Mouse (Mus musculus): ENCODE measurements around the gene Dennd6a. TPM values are rescaled to one million over a fixed set of nuclear protein-coding genes. Genes with fewer than 3 reads are reported as not detected.

Gene Dennd6a
- polyA plus RNA-seq, 1 experiment from 2014 or later, result 35.1 TPM

- DNase-seq (ENCODE audit: low spot score), result no peak
- Histone ChIP-seq H3K27me3 (ENCODE audit: control insufficient read depth, insufficient read depth, low read length) (no peaks in the 10 kb centered on the region), H3K4me3 (ENCODE audit: low read depth, low read length) (no peak overlapping the region), H3K4me2 (replicated peaks; ENCODE audit: low read depth, low read length) (no peak overlapping the region), H3K9me3 (ENCODE audit: control insufficient read depth, low read length) (no peaks in the 10 kb centered on the region), H3K27ac (ENCODE audit: low read depth, low read length) (no peak overlapping the region), H3K4me1 (replicated peaks; ENCODE audit: control insufficient read depth, insufficient read depth, low read length) (no peaks in the 10 kb centered on the region), H3K9ac (ENCODE audit: low read depth, low read length) (no peak overlapping the region), H3K36me3 (ENCODE audit: control insufficient read depth, insufficient read depth, low read length) (0 out of 2 replicates have a peak, but pooled peaks cover 2% of the 10 kb centered on the region)
- no peak for ATAC-seq (ENCODE audit: low FRiP score)
- 80% methylated on average over 5 of the region's 5 CpGs for WGBS
These were observed 72.5 kb downstream of the Dennd6a start for GRCm38 (mm10) chr14:26645989-26646650.

DNA sequence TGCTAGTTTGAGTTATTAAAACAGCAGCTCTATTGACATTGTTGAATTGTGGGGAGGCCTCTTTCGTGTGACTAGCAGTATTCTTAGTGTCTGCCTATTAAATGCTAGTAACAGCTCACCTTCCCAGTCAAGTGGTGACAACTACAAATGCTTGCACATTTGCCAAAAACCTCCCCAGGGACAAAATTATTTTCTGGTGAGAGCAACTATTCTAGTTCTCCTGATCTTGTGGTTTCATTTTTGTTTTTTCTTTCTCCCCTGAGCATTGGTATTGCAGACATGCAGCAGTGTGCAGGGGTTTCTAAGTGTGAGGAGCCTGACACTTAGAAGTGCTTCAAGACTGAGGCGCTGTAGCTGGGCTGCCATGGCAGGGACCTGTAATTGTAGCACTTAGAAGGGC, 74.2 kb downstream of the Dennd6a start:
- H3K9ac ChIP-seq (ENCODE audit: low read depth, low read length), result no peak overlapping the region
- no peak overlapping the region for H3K27ac ChIP-seq (ENCODE audit: low read depth, low read length)
- H3K9me3 ChIP-seq (ENCODE audit: control insufficient read depth, low read length), result no peaks in the 10 kb centered on the region
- H3K4me1 ChIP-seq (replicated peaks; ENCODE audit: control insufficient read depth, insufficient read depth, low read length), result no peaks in the 10 kb centered on the region
- no peak overlapping the region for H3K4me3 ChIP-seq (ENCODE audit: low read depth, low read length)
- no peaks in the 10 kb centered on the region for H3K27me3 ChIP-seq (ENCODE audit: control insufficient read depth, insufficient read depth, low read length)
- 0 out of 2 replicates have a peak, but pooled peaks cover 2% of the 10 kb centered on the region for H3K36me3 ChIP-seq (ENCODE audit: control insufficient read depth, insufficient read depth, low read length)
- ATAC-seq (ENCODE audit: low FRiP score) (no peak), DNase-seq (ENCODE audit: low spot score) (no peak)
- WGBS, result 94% methylated on average over 2 of the region's 2 CpGs
- no peak overlapping the region for H3K4me2 ChIP-seq (replicated peaks; ENCODE audit: low read depth, low read length)

DNA sequence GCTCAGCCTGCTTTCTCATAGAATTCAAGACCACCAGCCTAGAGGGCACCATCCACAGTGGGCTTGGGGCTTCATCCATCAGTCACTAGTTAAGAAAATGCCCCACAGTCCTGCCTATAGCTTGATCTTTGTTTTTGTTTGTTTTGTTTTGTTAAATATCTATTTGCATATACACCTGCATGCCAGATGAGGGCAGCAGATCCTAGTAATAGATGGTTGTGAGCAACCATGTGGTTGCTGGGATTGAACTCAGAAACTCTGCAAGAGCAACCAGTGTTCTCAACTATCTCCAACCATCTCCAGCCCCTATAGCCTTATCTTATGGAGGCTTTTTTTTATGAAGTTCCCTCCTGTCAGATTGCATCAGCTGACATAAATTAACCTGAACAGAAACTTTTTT, 78.2 kb downstream of the Dennd6a start:
- H3K27me3 ChIP-seq (ENCODE audit: control insufficient read depth, insufficient read depth, low read length), result no peaks in the 10 kb centered on the region
- H3K9ac ChIP-seq (ENCODE audit: low read depth, low read length), result no peak overlapping the region
- H3K36me3 ChIP-seq (ENCODE audit: control insufficient read depth, insufficient read depth, low read length), result peaks cover 7% of the 10 kb centered on the region; the same call in 1 of the 2 replicates
- no peak overlapping the region for H3K4me3 ChIP-seq (ENCODE audit: low read depth, low read length)
- peak; percentile 17 for DNase-seq (ENCODE audit: low spot score)
- no peak overlapping the region for H3K27ac ChIP-seq (ENCODE audit: low read depth, low read length)
- ATAC-seq (ENCODE audit: low FRiP score), result no peak
- no peak overlapping the region for H3K4me2 ChIP-seq (replicated peaks; ENCODE audit: low read depth, low read length)
- H3K9me3 ChIP-seq (ENCODE audit: control insufficient read depth, low read length), result no peaks in the 10 kb centered on the region
- H3K4me1 ChIP-seq (replicated peaks; ENCODE audit: control insufficient read depth, insufficient read depth, low read length), result no peaks in the 10 kb centered on the region

DNA sequence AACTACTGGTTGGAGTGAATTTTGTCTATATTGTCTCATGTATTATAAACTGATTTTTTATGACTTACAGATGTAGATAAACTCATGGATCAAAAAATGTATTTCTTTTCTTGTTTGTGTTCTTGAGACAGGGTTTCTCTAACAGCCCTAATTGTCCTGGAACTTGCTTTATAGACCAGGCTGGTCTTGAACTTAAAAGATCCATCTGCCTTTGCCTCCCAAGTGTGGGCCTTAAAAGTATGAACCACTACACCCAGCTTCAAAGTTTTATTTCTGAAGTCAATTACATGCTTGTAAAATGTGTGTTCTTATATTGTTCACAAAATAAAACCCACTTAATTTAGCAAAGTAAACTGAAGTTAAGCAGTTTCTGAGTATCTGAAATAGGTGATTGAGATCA, 84.5 kb downstream of the Dennd6a start:
- Histone ChIP-seq H3K4me3 (ENCODE audit: low read depth, low read length) (no peak overlapping the region), H3K9ac (ENCODE audit: low read depth, low read length) (no peak overlapping the region), H3K4me1 (replicated peaks; ENCODE audit: control insufficient read depth, insufficient read depth, low read length) (no peaks in the 10 kb centered on the region), H3K27me3 (ENCODE audit: control insufficient read depth, insufficient read depth, low read length) (no peaks in the 10 kb centered on the region), H3K27ac (ENCODE audit: low read depth, low read length) (no peak overlapping the region), H3K36me3 (ENCODE audit: control insufficient read depth, insufficient read depth, low read length) (peaks cover 5% of the 10 kb centered on the region; the same call in 1 of the 2 replicates), H3K4me2 (replicated peaks; ENCODE audit: low read depth, low read length) (no peak overlapping the region), H3K9me3 (ENCODE audit: control insufficient read depth, low read length) (no peaks in the 10 kb centered on the region)
- DNase-seq (ENCODE audit: low spot score) (no peak), ATAC-seq (ENCODE audit: low FRiP score) (no peak)

DNA sequence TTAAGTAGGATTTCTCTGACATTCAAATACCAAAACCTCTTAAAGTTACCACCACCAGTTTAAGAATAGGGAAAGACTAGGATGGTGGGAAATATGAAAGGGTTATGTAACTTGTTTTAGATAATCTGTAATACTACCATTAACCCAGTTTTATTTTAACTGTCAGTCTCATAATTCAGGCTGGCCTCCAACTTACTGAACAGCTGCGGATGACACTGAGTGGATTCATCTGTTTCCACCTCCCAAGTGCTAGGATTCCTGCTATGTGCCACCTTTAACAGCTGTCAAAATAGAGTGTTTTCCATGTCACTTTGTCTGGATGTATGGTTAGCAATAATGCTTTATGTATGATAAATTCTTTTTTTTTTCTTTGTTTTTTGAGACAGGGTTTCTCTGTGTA, 86.6 kb downstream of the Dennd6a start:
- 94% methylated on average over 1 of the region's 1 CpGs for WGBS
- ATAC-seq (ENCODE audit: low FRiP score), result no peak
- no peak overlapping the region for H3K4me2 ChIP-seq (replicated peaks; ENCODE audit: low read depth, low read length)
- H3K27me3 ChIP-seq (ENCODE audit: control insufficient read depth, insufficient read depth, low read length), result no peaks in the 10 kb centered on the region
- H3K9ac ChIP-seq (ENCODE audit: low read depth, low read length), result no peak overlapping the region
- H3K9me3 ChIP-seq (ENCODE audit: control insufficient read depth, low read length), result no peaks in the 10 kb centered on the region
- DNase-seq (ENCODE audit: low spot score), result no peak
- no peak overlapping the region for H3K4me3 ChIP-seq (ENCODE audit: low read depth, low read length)
- H3K27ac ChIP-seq (ENCODE audit: low read depth, low read length), result no peak overlapping the region
- no peaks in the 10 kb centered on the region for H3K4me1 ChIP-seq (replicated peaks; ENCODE audit: control insufficient read depth, insufficient read depth, low read length)
- no peaks in the 10 kb centered on the region for H3K36me3 ChIP-seq (ENCODE audit: control insufficient read depth, insufficient read depth, low read length)

GRCm38 (mm10) chr14:26662016-26662415, 88.4 kb downstream of the Dennd6a start:
- DNase-seq (ENCODE audit: low spot score) (no peak), ATAC-seq (ENCODE audit: low FRiP score) (no peak)
- H3K27ac ChIP-seq (ENCODE audit: low read depth, low read length), result no peak overlapping the region
- H3K9me3 ChIP-seq (ENCODE audit: control insufficient read depth, low read length), result no peaks in the 10 kb centered on the region
- 96% methylated on average over 3 of the region's 3 CpGs for WGBS
- H3K27me3 ChIP-seq (ENCODE audit: control insufficient read depth, insufficient read depth, low read length), result no peaks in the 10 kb centered on the region
- H3K4me3 ChIP-seq (ENCODE audit: low read depth, low read length), result no peak overlapping the region
- no peaks in the 10 kb centered on the region for H3K36me3 ChIP-seq (ENCODE audit: control insufficient read depth, insufficient read depth, low read length)
- H3K9ac ChIP-seq (ENCODE audit: low read depth, low read length), result no peak overlapping the region
- no peak overlapping the region for H3K4me2 ChIP-seq (replicated peaks; ENCODE audit: low read depth, low read length)
- H3K4me1 ChIP-seq (replicated peaks; ENCODE audit: control insufficient read depth, insufficient read depth, low read length), result no peaks in the 10 kb centered on the region

DNA sequence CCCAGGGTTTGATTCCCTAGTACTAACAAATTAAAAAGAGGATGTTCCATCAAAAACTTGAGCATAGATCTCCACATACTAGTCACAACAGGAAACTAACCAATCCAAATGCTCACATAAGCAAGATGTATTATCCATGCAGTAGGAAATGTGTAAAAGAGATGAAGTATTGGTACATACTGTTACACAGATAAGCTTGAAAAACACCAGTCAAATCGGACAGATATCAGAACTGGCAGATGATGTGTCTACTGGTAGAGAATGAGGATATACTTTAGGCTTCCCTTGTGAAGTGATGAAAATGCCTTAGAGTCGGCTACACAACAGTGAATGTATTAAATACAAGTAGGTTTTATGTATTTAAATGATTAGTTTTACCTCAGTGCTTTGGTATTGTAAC, 88.8 kb downstream of the Dennd6a start:
- no peaks in the 10 kb centered on the region for H3K36me3 ChIP-seq (ENCODE audit: control insufficient read depth, insufficient read depth, low read length)
- 93% methylated on average over 2 of the region's 2 CpGs for WGBS
- H3K9ac ChIP-seq (ENCODE audit: low read depth, low read length), result no peak overlapping the region
- H3K9me3 ChIP-seq (ENCODE audit: control insufficient read depth, low read length), result no peaks in the 10 kb centered on the region
- H3K4me2 ChIP-seq (replicated peaks; ENCODE audit: low read depth, low read length), result no peak overlapping the region
- no peaks in the 10 kb centered on the region for H3K27me3 ChIP-seq (ENCODE audit: control insufficient read depth, insufficient read depth, low read length)
- H3K4me3 ChIP-seq (ENCODE audit: low read depth, low read length), result no peak overlapping the region
- H3K27ac ChIP-seq (ENCODE audit: low read depth, low read length), result no peak overlapping the region
- DNase-seq (ENCODE audit: low spot score) (no peak), ATAC-seq (ENCODE audit: low FRiP score) (no peak)
- H3K4me1 ChIP-seq (replicated peaks; ENCODE audit: control insufficient read depth, insufficient read depth, low read length), result no peaks in the 10 kb centered on the region

GRCm38 (mm10) chr14:26663851-26664250, 90.2 kb downstream of the Dennd6a start:
- DNase-seq (ENCODE audit: low spot score), result no peak
- H3K36me3 ChIP-seq (ENCODE audit: control insufficient read depth, insufficient read depth, low read length), result no peaks in the 10 kb centered on the region

DNA sequence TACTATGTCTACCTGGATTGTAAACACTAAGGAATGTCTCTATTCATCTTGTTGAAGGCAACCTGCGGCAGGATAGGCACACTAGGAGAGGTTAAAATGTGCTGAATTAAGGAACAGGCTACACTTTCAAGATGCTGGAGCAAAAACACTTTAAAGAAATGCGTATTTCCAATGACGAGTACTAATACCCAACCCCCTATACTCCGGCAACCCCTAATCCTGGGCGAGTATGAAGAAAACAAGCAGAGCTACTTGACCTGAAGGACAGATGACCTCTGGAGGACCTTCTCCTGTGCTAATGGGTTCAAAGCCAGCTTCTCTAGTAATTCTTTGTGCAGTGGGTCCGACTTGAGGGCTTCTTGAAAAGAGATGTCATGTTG, 94.3 kb downstream of the Dennd6a start:
- peak overlapping the region; percentile 76 for H3K9ac ChIP-seq (ENCODE audit: low read depth, low read length)
- H3K4me3 ChIP-seq (ENCODE audit: low read depth, low read length), result peak overlapping the region; percentile 89
- H3K27ac ChIP-seq (ENCODE audit: low read depth, low read length), result no peak overlapping the region
- DNase-seq (ENCODE audit: low spot score) (peak; percentile 19), ATAC-seq (ENCODE audit: low FRiP score) (no peak)
- H3K36me3 ChIP-seq (ENCODE audit: control insufficient read depth, insufficient read depth, low read length), result no peaks in the 10 kb centered on the region
- H3K9me3 ChIP-seq (ENCODE audit: control insufficient read depth, low read length), result no peaks in the 10 kb centered on the region
- no peaks in the 10 kb centered on the region for H3K27me3 ChIP-seq (ENCODE audit: control insufficient read depth, insufficient read depth, low read length)
- H3K4me2 ChIP-seq (replicated peaks; ENCODE audit: low read depth, low read length), result peak overlapping the region; percentile 95
- 27% methylated on average over 6 of the region's 6 CpGs for WGBS
- H3K4me1 ChIP-seq (replicated peaks; ENCODE audit: control insufficient read depth, insufficient read depth, low read length), result no peaks in the 10 kb centered on the region

More at GRCm38 (mm10) chr14:26663851-26664250, 90.2 kb downstream of the Dennd6a start:
- H3K4me1 ChIP-seq (replicated peaks; ENCODE audit: control insufficient read depth, insufficient read depth, low read length), result no peaks in the 10 kb centered on the region
- no peaks in the 10 kb centered on the region for H3K27me3 ChIP-seq (ENCODE audit: control insufficient read depth, insufficient read depth, low read length)
- H3K4me3 ChIP-seq (ENCODE audit: low read depth, low read length), result no peak overlapping the region
- H3K4me2 ChIP-seq (replicated peaks; ENCODE audit: low read depth, low read length), result no peak overlapping the region
- no peak overlapping the region for H3K27ac ChIP-seq (ENCODE audit: low read depth, low read length)
- WGBS, result 92% methylated on average over 2 of the region's 2 CpGs
- H3K9me3 ChIP-seq (ENCODE audit: control insufficient read depth, low read length), result no peaks in the 10 kb centered on the region
- no peak for ATAC-seq (ENCODE audit: low FRiP score)
- no peak overlapping the region for H3K9ac ChIP-seq (ENCODE audit: low read depth, low read length)

All from hindbrain, embryonic 11.5 days (tissue).